Mouse (Mus musculus): ENCODE measurements around the gene Orc5.

- TF ChIP-seq POLR2A (IDR thresholded peaks at IDR 0.05; ENCODE audit: low read depth, low read length) (no peak), CTCF (IDR thresholded peaks at IDR 0.05; ENCODE audit: extremely low read depth, insufficient read depth, insufficient read length, insufficient replicate concordance) (no peak)
Observed at GRCm38 (mm10) chr5:22491088-22491487, 59.1 kb downstream of the Orc5 start.

Data from spleen, adult 2 months (tissue).